Mouse (Mus musculus) erythroblast, embryonic 14.5 days (primary cell): ENCODE results near the gene Nckap5. TPM values are rescaled to one million over a fixed set of nuclear protein-coding genes. Genes with fewer than 3 reads are reported as not detected.
"Not testable (repeated sequence)": the region's sequence is repeated elsewhere in the genome, so short reads cannot be mapped to it uniquely, and the experiment has no call there.

Experiments used
- H3K27me3 ChIP-seq: 2 replicates; pipeline ENCODE4 v1.6.1; 2012; ENCODE audit warnings: inconsistent platforms; ENCODE audit not compliant: control insufficient read depth
- H3K36me3 ChIP-seq: 2 replicates; pipeline ENCODE4 v1.6.1; 2012; ENCODE audit warnings: mild to moderate bottlenecking, inconsistent platforms; ENCODE audit not compliant: control insufficient read depth
- H3K4me1 ChIP-seq: 2 replicates; pipeline ENCODE4 v1.6.1; 2012; ENCODE audit warnings: inconsistent platforms; ENCODE audit not compliant: control insufficient read depth
- H3K4me3 ChIP-seq: replicated peaks from 2 replicates; pipeline ENCODE3; 2012; ENCODE audit warnings: moderate library complexity, mild to moderate bottlenecking, inconsistent platforms
- H3K9me3 ChIP-seq: 2 replicates; pipeline ENCODE4 v1.6.1; 2012; ENCODE audit warnings: low read length, inconsistent platforms, mixed read lengths; ENCODE audit not compliant: control insufficient read depth
- GATA1 ChIP-seq: IDR thresholded peaks from 2 replicates; pipeline ENCODE4 v1.6.1; 2012; ENCODE audit warnings: low read length, inconsistent platforms, mixed read lengths
- TAL1 ChIP-seq: IDR thresholded peaks from 3 replicates; pipeline ENCODE4 v1.6.1; 2012; ENCODE audit warnings: low read length, inconsistent platforms, mixed read lengths
- polyA plus RNA-seq: library from polyadenylated mRNA; stranded (reverse); fragments of >175 nt; gene quantifications from 2 replicates; pipeline ENCODE4 v1.2.3, GENCODE M21; 2012

Gene Nckap5
- polyA plus RNA-seq, 1 experiment, result not detected

GRCm38 (mm10) chr1:126116034-126116433 is 714.6 kb downstream of the Nckap5 start:
- H3K27me3 ChIP-seq, result no peaks in the 10 kb centered on the region
- H3K4me3 ChIP-seq, result no peak overlapping the region
- TF ChIP-seq GATA1, result no peak
- TF ChIP-seq TAL1, result no peak
- no peaks in the 10 kb centered on the region for H3K9me3 ChIP-seq
- H3K4me1 ChIP-seq, result no peaks in the 10 kb centered on the region
- no peaks in the 10 kb centered on the region for H3K36me3 ChIP-seq

DNA sequence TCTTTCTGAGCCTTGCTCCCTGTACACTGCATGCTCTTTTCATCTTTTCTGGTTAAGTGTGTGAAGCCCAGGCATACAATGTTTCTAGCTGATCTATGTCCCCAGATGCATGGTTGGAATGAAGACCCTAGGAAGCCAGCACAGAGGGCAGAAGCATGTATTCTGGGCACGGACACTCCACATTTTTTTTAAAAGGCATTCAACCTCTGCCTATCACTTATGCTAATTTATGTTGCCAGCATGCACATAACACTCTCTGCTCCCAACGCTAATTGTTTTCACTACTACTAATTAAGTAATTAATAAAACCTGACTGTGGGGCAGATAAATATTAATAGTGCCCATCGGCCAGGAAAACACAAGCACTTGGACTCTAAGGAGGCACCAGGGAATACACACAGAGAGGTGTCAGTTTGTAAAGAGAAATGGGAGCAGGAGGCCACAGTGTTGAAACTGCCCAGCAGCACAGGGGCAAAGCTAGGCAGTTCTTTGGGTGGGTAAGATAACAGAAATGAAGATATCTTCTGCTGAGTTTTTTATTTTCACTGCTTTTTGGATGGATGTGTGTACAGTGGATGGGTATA is 724.8 kb downstream of the Nckap5 start:
- no peaks in the 10 kb centered on the region for H3K9me3 ChIP-seq
- H3K36me3 ChIP-seq, result no peaks in the 10 kb centered on the region

GRCm38 (mm10) chr1:126094346-126094745 is 736.3 kb downstream of the Nckap5 start:
- Histone ChIP-seq H3K9me3 (no peaks in the 10 kb centered on the region; the same call in 1 of the 2 replicates), H3K4me3 (no peak overlapping the region), H3K27me3 (no peaks in the 10 kb centered on the region), H3K4me1 (no peaks in the 10 kb centered on the region), H3K36me3 (no peaks in the 10 kb centered on the region)
- no peak for TF ChIP-seq TAL1
- no peak for TF ChIP-seq GATA1

More for the DNA sequence above, 724.8 kb downstream of the Nckap5 start:
- no peak overlapping the region for H3K4me3 ChIP-seq
- TF ChIP-seq GATA1, result no peak
- TF ChIP-seq TAL1, result no peak
- H3K27me3 ChIP-seq, result no peaks in the 10 kb centered on the region
- H3K4me1 ChIP-seq, result no peaks in the 10 kb centered on the region

DNA sequence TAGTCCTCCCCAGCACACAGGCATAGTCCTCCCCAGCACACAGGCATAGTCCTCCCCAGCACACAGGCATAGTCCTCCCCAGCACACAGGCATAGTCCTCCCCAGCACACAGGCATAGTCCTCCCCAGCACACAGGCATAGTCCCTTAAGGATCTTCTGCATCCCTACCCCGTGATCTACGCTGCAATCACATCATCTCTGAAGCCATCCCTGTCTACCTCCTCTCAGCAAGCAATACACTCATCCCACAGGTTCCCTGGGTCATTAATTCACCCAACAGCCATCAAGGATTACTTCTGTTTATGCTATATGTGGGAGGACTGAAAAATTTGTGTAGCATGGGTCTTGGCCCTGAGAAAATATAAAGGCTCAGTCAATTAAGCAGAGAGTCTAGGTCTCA is 738.6 kb downstream of the Nckap5 start:
- H3K4me3 ChIP-seq, H3K27me3 ChIP-seq, H3K9me3 ChIP-seq, H3K4me1 ChIP-seq, H3K36me3 ChIP-seq: not testable (repeated sequence)

DNA sequence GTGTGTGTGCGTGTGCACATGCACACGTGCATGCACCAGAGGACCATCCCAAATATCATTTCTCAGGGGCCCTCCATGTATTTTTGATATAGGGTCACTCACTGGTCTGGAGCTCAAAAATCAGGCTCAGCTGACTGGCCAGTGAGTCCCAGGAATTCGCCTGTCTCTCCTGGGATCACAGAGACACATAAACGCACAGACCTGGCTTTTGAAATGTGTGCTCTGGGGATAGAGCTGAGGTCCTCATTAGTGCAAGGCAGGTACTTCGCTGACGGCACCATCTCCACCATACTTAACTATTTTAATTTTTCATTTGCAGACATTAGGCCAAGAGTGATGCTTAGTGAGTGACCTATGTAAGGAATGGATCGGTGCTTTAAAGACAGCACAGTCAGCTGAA is 743.4 kb downstream of the Nckap5 start:
- no peak for TF ChIP-seq TAL1
- no peak for TF ChIP-seq GATA1
- H3K36me3 ChIP-seq, result no peaks in the 10 kb centered on the region
- no peaks in the 10 kb centered on the region for H3K27me3 ChIP-seq
- no peaks in the 10 kb centered on the region; the same call in 1 of the 2 replicates for H3K9me3 ChIP-seq
- no peak overlapping the region for H3K4me3 ChIP-seq
- H3K4me1 ChIP-seq, result no peaks in the 10 kb centered on the region

DNA sequence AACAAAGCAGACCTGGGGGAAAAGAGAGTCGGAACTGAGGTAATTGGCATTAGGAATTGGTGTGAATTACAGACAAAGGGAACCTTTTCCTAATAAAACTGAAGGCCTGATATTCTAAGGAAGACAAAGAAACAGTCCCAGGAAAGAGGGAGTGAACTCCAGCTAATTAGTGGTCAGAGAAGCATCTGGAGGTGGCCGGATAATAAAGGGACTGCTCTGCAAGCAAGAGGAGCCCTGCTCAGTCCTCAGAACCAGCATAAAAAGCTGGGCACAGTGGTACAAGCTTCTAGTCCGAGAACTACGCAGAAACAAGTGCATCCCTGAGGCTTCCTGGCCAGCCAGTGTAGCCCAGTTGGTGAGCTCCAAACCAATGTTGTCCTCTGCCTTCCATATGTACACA is 754.3 kb downstream of the Nckap5 start:
- H3K9me3 ChIP-seq, result no peaks in the 10 kb centered on the region

GRCm38 (mm10) chr1:126070861-126071260 is 759.7 kb downstream of the Nckap5 start:
- H3K9me3 ChIP-seq, result no peaks in the 10 kb centered on the region
- H3K27me3 ChIP-seq, result no peaks in the 10 kb centered on the region
- H3K4me3 ChIP-seq, result no peak overlapping the region
- no peaks in the 10 kb centered on the region for H3K4me1 ChIP-seq
- TF ChIP-seq TAL1, result no peak
- TF ChIP-seq GATA1, result no peak
- H3K36me3 ChIP-seq, result no peaks in the 10 kb centered on the region

More for the DNA sequence above, 754.3 kb downstream of the Nckap5 start:
- TF ChIP-seq TAL1, result no peak
- no peak for TF ChIP-seq GATA1
- Histone ChIP-seq H3K36me3 (no peaks in the 10 kb centered on the region), H3K4me3 (no peak overlapping the region), H3K27me3 (no peaks in the 10 kb centered on the region), H3K4me1 (no peaks in the 10 kb centered on the region)

GRCm38 (mm10) chr1:126051491-126051890 is 779.1 kb downstream of the Nckap5 start:
- H3K9me3 ChIP-seq, result no peaks in the 10 kb centered on the region
- no peaks in the 10 kb centered on the region for H3K4me1 ChIP-seq
- no peaks in the 10 kb centered on the region for H3K36me3 ChIP-seq
- H3K27me3 ChIP-seq, result no peaks in the 10 kb centered on the region
- H3K4me3 ChIP-seq, result no peak overlapping the region
- no peak for TF ChIP-seq TAL1
- no peak for TF ChIP-seq GATA1

GRCm38 (mm10) chr1:126042886-126043285 is 787.7 kb downstream of the Nckap5 start:
- Histone ChIP-seq H3K27me3 (no peaks in the 10 kb centered on the region), H3K4me1 (no peaks in the 10 kb centered on the region), H3K36me3 (no peaks in the 10 kb centered on the region), H3K4me3 (no peak overlapping the region), H3K9me3 (no peaks in the 10 kb centered on the region)
- TF ChIP-seq GATA1, result no peak
- no peak for TF ChIP-seq TAL1

DNA sequence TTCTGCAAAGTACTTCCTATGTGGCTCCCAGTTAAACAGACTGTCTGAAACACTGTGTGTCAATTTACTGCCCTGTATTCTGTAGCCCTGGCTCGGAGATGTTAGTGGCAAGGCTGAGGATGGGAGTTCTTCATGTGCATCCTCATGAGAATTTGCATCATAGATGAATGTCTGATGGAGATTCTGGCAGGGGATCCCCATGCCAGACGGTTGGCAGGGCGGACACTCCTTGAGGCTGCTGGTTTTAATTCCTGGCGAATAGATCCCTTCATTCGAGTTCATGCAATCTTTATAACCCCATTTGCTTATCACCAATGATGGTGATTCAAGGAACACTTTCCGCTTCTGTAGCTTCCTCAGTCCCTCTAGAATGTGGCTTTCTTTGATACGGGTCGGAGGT is 803.1 kb downstream of the Nckap5 start:
- Histone ChIP-seq H3K4me1 (no peaks in the 10 kb centered on the region), H3K4me3 (no peak overlapping the region), H3K27me3 (no peaks in the 10 kb centered on the region), H3K9me3 (no peaks in the 10 kb centered on the region), H3K36me3 (no peaks in the 10 kb centered on the region)
- TF ChIP-seq GATA1 (no peak), TAL1 (no peak)
